Mouse (Mus musculus) midbrain, embryonic 14.5 days (tissue): ENCODE measurements around the gene Git2. TPM values are rescaled to one million over a fixed set of nuclear protein-coding genes. Genes with fewer than 3 reads are reported as not detected.

Experiments used
- ATAC-seq: fragments of 200-750 bp; cut with Nextera tagmentation; 2 replicates; pipeline ENCODE4 v1.8.0; 2017; ENCODE audit warnings: moderate number of reproducible peaks, moderate library complexity; ENCODE audit not compliant: low FRiP score, low TSS enrichment
- DNase-seq: peaks from one replicate; pipeline ENCODE4 v3.0.0-alpha.2; 2015
- H3K27ac ChIP-seq: fragments of 300-500 bp; sonication (generic); replicated peaks from 2 replicates; pipeline ENCODE4 v1.5.1; 2014; ENCODE audit warnings: mild to moderate bottlenecking, low read depth, low read length, moderate library complexity
- H3K27me3 ChIP-seq: fragments of 300-500 bp; sonication (generic); 2 replicates; pipeline ENCODE4 v1.6.1; 2014; ENCODE audit warnings: low read length, control low read depth, mixed read lengths; ENCODE audit not compliant: control insufficient read depth, insufficient read depth
- H3K36me3 ChIP-seq: fragments of 300-500 bp; sonication (generic); 2 replicates; pipeline ENCODE4 v1.6.1; 2014; ENCODE audit warnings: low read length, control low read depth; ENCODE audit not compliant: control insufficient read depth, insufficient read depth
- H3K4me1 ChIP-seq: fragments of 300-500 bp; sonication (generic); 2 replicates; pipeline ENCODE4 v1.6.1; 2014; ENCODE audit warnings: mild to moderate bottlenecking, antibody characterized with exemption, low read length, control low read depth; ENCODE audit not compliant: control insufficient read depth, insufficient read depth
- H3K4me2 ChIP-seq: fragments of 300-500 bp; sonication (generic); 2 replicates; pipeline ENCODE4 v1.6.1; 2014; ENCODE audit warnings: mild to moderate bottlenecking, low read length, moderate library complexity
- H3K4me3 ChIP-seq: fragments of 300-500 bp; sonication (generic); replicated peaks from 2 replicates; pipeline ENCODE4 v1.5.1; 2014; ENCODE audit warnings: low read depth, low read length
- H3K9ac ChIP-seq: fragments of 300-500 bp; sonication (generic); replicated peaks from 2 replicates; pipeline ENCODE4 v1.6.1; 2014; ENCODE audit warnings: mild to moderate bottlenecking, low read length, moderate library complexity
- H3K9me3 ChIP-seq: fragments of 300-500 bp; sonication (generic); 2 replicates; pipeline ENCODE4 v1.6.1; 2016; ENCODE audit warnings: low read length, control low read depth, mixed read lengths; ENCODE audit not compliant: control insufficient read depth
- WGBS: fragments of 180-500 bp; shearing (Covaris S2); extraction: QIAGEN DNeasy Blood & Tissue Kit; methylation state at CpG from one replicate; pipeline ENCODE4 v1.1.7; 2014; 5-methylcytosine and 5-hydroxymethylcytosine counted together
- polyA plus RNA-seq: library from polyadenylated mRNA; unstranded; fragments of >200 nt; fragmentation: Nextera tagmentation; extraction: Ambion mirVana; gene quantifications from 2 replicates; pipeline ENCODE4 v1.2.1, GENCODE M21; 2014

Git2 gene
- polyA plus RNA-seq, 1 experiment from 2014 or later: 39.5 TPM

GRCm38 (mm10) chr5:114717292-114717691, 58.0 kb downstream of the Git2 start:
- Histone ChIP-seq H3K36me3 (peaks cover 98% of the 10 kb centered on the region), H3K4me1 (no peaks in the 10 kb centered on the region), H3K4me3 (no peak overlapping the region), H3K27me3 (no peaks in the 10 kb centered on the region), H3K9me3 (no peaks in the 10 kb centered on the region), H3K4me2 (no peak overlapping the region), H3K9ac (no peak overlapping the region), H3K27ac (no peak overlapping the region)
- DNase-seq (no peak), ATAC-seq (no peak)
- 93% methylated on average over 12 of the region's 12 CpGs for WGBS

DNA sequence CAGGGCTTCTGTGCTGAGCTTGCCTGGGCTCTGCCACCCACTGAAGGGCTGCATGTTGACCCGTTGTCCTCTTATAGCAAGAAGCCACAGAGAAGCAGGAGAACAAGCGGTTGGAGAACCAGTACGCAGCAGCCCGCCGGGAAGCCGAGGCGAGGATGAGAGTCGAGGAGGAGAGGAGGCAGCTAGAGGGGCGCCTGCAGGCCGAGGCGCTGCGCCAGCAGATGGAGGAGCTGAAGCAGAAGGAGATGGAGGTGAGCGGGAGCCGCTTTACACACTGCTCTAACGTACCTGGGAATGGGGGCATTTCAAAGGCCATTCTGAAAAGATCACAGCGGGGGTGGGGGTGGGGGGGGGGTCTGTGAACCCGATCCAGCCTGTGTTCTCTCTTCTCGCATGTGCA, 60.8 kb downstream of the Git2 start:
- Histone ChIP-seq H3K9ac (no peak overlapping the region), H3K4me2 (no peak overlapping the region), H3K4me1 (no peaks in the 10 kb centered on the region), H3K4me3 (no peak overlapping the region), H3K27me3 (no peaks in the 10 kb centered on the region), H3K36me3 (peaks cover 86% of the 10 kb centered on the region), H3K9me3 (no peaks in the 10 kb centered on the region), H3K27ac (no peak overlapping the region)
- no peak for DNase-seq
- ATAC-seq: no peak
- WGBS: 94% methylated on average over 18 of the region's 18 CpGs

- WGBS: 95% methylated on average over 21 of the region's 21 CpGs
- no peak overlapping the region for H3K27ac ChIP-seq
- H3K9ac ChIP-seq: no peak overlapping the region
- no peaks in the 10 kb centered on the region for H3K9me3 ChIP-seq
- H3K4me1 ChIP-seq: 0 out of 2 replicates have a peak, but pooled peaks cover 5% of the 10 kb centered on the region
- no peak for ATAC-seq
- no peak overlapping the region for H3K4me2 ChIP-seq
- H3K4me3 ChIP-seq: no peak overlapping the region
- no peak for DNase-seq
- peaks cover 35% of the 10 kb centered on the region for H3K36me3 ChIP-seq
- H3K27me3 ChIP-seq: no peaks in the 10 kb centered on the region
These were observed 66.0 kb downstream of the Git2 start for GRCm38 (mm10) chr5:114709357-114709756.

- 0 out of 2 replicates have a peak, but pooled peaks cover 5% of the 10 kb centered on the region for H3K4me1 ChIP-seq
- peak overlapping the region; percentile 81 for H3K4me3 ChIP-seq
- peaks cover 26% of the 10 kb centered on the region for H3K36me3 ChIP-seq
- H3K27ac ChIP-seq: no peak overlapping the region
- no peaks in the 10 kb centered on the region for H3K27me3 ChIP-seq
- no peak for ATAC-seq
- H3K9ac ChIP-seq: peak overlapping the region; percentile 73
- H3K9me3 ChIP-seq: no peaks in the 10 kb centered on the region
- peak overlapping the region; percentile 71 for H3K4me2 ChIP-seq
- 58% methylated on average over 15 of the region's 15 CpGs for WGBS
- DNase-seq: no peak
These were observed 66.8 kb downstream of the Git2 start for GRCm38 (mm10) chr5:114708491-114708890.

DNA sequence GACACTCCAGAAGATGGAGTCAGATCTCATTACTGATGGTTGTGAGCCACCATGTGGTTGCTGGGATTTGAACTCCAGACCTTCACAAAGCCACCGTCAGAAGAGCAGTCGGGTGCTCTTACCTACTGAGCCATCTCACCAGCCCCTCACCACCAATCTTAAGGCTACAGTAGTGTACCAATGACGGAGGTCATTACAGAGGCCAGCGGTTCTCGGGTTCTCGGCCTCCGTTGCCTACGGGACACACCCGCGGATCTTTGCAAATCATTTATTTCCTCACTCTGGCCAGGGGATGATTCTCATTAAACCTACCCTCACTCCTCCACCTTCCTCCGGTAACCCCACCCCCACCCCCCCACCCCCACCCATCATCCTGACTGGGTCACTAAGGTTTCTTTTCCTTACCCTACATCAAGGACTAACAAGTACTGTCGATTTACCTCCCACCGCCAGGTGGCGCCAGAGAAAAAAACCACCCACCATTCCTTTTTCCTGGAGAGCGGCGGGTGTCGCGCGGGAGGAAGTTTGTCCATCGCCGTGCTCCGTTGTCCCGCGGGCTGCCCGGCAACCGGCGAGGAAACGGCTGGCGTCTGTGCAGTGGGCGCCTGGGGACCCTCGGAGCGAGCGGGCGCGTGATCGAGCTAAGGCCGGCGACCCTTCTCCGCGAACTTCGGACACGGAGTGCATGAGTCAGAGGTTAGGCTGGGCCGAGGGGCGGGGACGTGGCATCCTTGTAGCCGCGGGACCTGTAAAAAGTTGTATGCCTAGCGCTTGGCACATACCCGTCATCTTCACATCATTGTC, 67.8 kb downstream of the Git2 start, which contains the start of gene Tchp:
Tchp (plus strand) TSS at position 496 of the 804 bp plus-strand sequence.
- H3K4me1 ChIP-seq: 0 out of 2 replicates have a peak, but pooled peaks cover 5% of the 10 kb centered on the region
- no peak within 1 kb of the TSS for H3K27ac ChIP-seq
- WGBS: 4% methylated on average over 48 of the region's 49 CpGs
- peak within 1 kb of the TSS; percentile 73 for H3K9ac ChIP-seq
- H3K36me3 ChIP-seq: peaks cover 16% of the 10 kb centered on the region
- DNase-seq: peak; percentile 97
- H3K9me3 ChIP-seq: no peaks in the 10 kb centered on the region
- H3K4me3 ChIP-seq: peak within 1 kb of the TSS; percentile 81
- H3K4me2 ChIP-seq: peak within 1 kb of the TSS; percentile 71
- ATAC-seq: peak; percentile 79
- H3K27me3 ChIP-seq: no peaks in the 10 kb centered on the region

- H3K27me3 ChIP-seq: no peaks in the 10 kb centered on the region
- no peak overlapping the region for H3K27ac ChIP-seq
- H3K4me2 ChIP-seq: no peak overlapping the region
- H3K9me3 ChIP-seq: no peaks in the 10 kb centered on the region
- H3K9ac ChIP-seq: no peak overlapping the region
- ATAC-seq (no peak), DNase-seq (peak; percentile 50)
- no peaks in the 10 kb centered on the region for H3K36me3 ChIP-seq
- no peaks in the 10 kb centered on the region for H3K4me1 ChIP-seq
- no peak overlapping the region for H3K4me3 ChIP-seq
- WGBS: 65% methylated on average over 14 of the region's 14 CpGs
These were observed 72.6 kb downstream of the Git2 start for GRCm38 (mm10) chr5:114702403-114703392.

DNA sequence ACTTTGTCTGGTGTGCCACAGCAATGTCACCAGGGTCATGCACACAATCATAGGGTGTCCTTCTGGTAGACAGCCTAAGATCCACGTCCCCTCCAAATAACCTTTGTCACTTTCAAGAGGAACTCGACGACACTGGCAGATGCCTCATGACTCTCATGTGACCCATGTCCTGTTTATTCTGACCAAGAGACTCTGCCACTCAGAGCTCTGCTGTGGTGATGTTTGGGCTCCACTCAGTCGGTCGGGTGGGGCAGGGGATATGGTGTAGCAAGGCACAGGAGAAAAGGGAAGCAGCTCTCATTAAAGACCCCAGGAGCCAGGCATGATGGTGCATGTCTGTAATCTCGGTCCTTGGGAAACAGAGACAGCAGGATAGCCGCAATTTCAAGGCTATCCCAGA, 76.3 kb downstream of the Git2 start:
- Histone ChIP-seq H3K4me2 (no peak overlapping the region), H3K9ac (no peak overlapping the region), H3K27ac (no peak overlapping the region), H3K9me3 (no peaks in the 10 kb centered on the region), H3K4me1 (no peaks in the 10 kb centered on the region), H3K4me3 (no peak overlapping the region), H3K27me3 (no peaks in the 10 kb centered on the region), H3K36me3 (no peaks in the 10 kb centered on the region)
- DNase-seq: no peak
- WGBS: 78% methylated on average over 7 of the region's 7 CpGs
- no peak for ATAC-seq

DNA sequence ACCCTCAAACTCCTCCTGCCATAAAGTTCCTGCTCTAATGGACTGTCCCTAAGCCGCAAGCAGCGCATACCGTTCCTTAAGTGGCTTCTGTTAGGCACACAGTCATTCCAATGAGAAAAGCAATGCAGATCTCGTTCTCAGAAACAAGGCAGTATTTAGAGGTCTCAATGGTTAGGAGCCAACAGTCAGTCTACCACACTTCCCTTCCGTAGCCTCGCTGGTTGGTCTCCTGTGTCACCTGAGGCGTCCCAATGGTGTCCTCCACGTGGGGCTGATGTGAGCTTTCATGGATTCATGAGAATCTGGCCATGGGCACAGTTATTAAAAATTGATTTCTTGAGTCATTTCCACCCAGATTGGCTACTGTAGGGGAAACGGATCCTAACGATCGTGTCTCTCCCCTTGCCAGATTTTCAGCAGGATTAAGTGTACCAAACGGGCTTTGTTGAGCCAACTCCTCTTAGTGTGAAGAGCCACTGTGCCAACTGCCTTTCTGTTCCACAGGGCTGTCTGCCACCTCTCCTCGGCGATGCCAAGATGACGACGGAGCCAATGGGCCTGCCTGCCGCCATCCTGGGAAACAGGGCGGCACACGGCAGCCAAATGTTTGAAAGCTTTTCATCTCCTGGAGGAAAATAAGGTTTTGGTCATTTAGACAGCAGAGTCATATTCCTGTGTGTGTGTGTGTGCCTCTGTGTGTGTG, 77.1 kb downstream of the Git2 start:
- Histone ChIP-seq H3K4me2 (no peak overlapping the region), H3K4me1 (no peaks in the 10 kb centered on the region), H3K36me3 (no peaks in the 10 kb centered on the region), H3K9me3 (no peaks in the 10 kb centered on the region), H3K4me3 (no peak overlapping the region), H3K9ac (no peak overlapping the region), H3K27ac (no peak overlapping the region), H3K27me3 (no peaks in the 10 kb centered on the region)
- WGBS: 85% methylated on average over 19 of the region's 19 CpGs
- peak; percentile 44 for DNase-seq
- no peak for ATAC-seq
